Mouse (Mus musculus): Measurements from ENCODE around the gene Psip1.
"Not testable (repeated sequence)": the region's sequence is repeated elsewhere in the genome, so short reads cannot be mapped to it uniquely, and the experiment has no call there.

The Psip1 gene

GRCm38 (mm10) chr4:83501037-83501430 is 14.8 kb upstream of the Psip1 start:
- no peak for DNase-seq (ENCODE audit: low read depth, low spot score)

- no peak for DNase-seq (ENCODE audit: low read depth, low spot score)
These were observed 14.1 kb upstream of the Psip1 start for GRCm38 (mm10) chr4:83500154-83501036.

- not testable (repeated sequence) for DNase-seq (ENCODE audit: low read depth, low spot score)
These were observed 10.8 kb upstream of the Psip1 start for GRCm38 (mm10) chr4:83497013-83497412.

- DNase-seq (ENCODE audit: low read depth, low spot score): no peak
These were observed 6.9 kb upstream of the Psip1 start for GRCm38 (mm10) chr4:83493112-83493511.

GRCm38 (mm10) chr4:83489121-83489520 is 2.9 kb upstream of the Psip1 start:
- no peak for DNase-seq (ENCODE audit: low read depth, low spot score)

- DNase-seq (ENCODE audit: low read depth, low spot score): peak; percentile 74
These were observed 533 bp downstream of the Psip1 start for GRCm38 (mm10) chr4:83485735-83486116.

GRCm38 (mm10) chr4:83485250-83485649 is 1.0 kb downstream of the Psip1 start:
- no peak for DNase-seq (ENCODE audit: low read depth, low spot score)

- no peak for DNase-seq (ENCODE audit: low read depth, low spot score)
These were observed 18.1 kb downstream of the Psip1 start for GRCm38 (mm10) chr4:83468208-83468607.

- no peak for DNase-seq (ENCODE audit: low read depth, low spot score)
These were observed 18.6 kb downstream of the Psip1 start for GRCm38 (mm10) chr4:83467615-83468014.

- DNase-seq (ENCODE audit: low read depth, low spot score): no peak
These were observed 21.4 kb downstream of the Psip1 start for GRCm38 (mm10) chr4:83464827-83465226.

- no peak for DNase-seq (ENCODE audit: low read depth, low spot score)
These were observed 26.2 kb downstream of the Psip1 start for GRCm38 (mm10) chr4:83460106-83460505.

GRCm38 (mm10) chr4:83450785-83451184 is 35.5 kb downstream of the Psip1 start:
- no peak for DNase-seq (ENCODE audit: low read depth, low spot score)

- no peak for DNase-seq (ENCODE audit: low read depth, low spot score)
These were observed 45.2 kb downstream of the Psip1 start for GRCm38 (mm10) chr4:83441050-83441449.

GRCm38 (mm10) chr4:83439045-83439444 is 47.2 kb downstream of the Psip1 start:
- DNase-seq (ENCODE audit: low read depth, low spot score): no peak

GRCm38 (mm10) chr4:83438116-83438515 is 48.1 kb downstream of the Psip1 start:
- DNase-seq (ENCODE audit: low read depth, low spot score): no peak

- DNase-seq (ENCODE audit: low read depth, low spot score): no peak
These were observed 49.9 kb downstream of the Psip1 start for GRCm38 (mm10) chr4:83436375-83436774.

- DNase-seq (ENCODE audit: low read depth, low spot score): no peak
These were observed 53.4 kb downstream of the Psip1 start for GRCm38 (mm10) chr4:83432901-83433300.

GRCm38 (mm10) chr4:83431950-83432349 is 54.3 kb downstream of the Psip1 start:
- no peak for DNase-seq (ENCODE audit: low read depth, low spot score)

GRCm38 (mm10) chr4:83428845-83429244 is 57.4 kb downstream of the Psip1 start:
- no peak for DNase-seq (ENCODE audit: low read depth, low spot score)

GRCm38 (mm10) chr4:83427696-83428095 is 58.6 kb downstream of the Psip1 start:
- DNase-seq (ENCODE audit: low read depth, low spot score): no peak

GRCm38 (mm10) chr4:83427141-83427540 is 59.1 kb downstream of the Psip1 start:
- no peak for DNase-seq (ENCODE audit: low read depth, low spot score)

GRCm38 (mm10) chr4:83425119-83425518 is 61.1 kb downstream of the Psip1 start:
- no peak for DNase-seq (ENCODE audit: low read depth, low spot score)

GRCm38 (mm10) chr4:83423641-83424040 is 62.6 kb downstream of the Psip1 start:
- no peak for DNase-seq (ENCODE audit: low read depth, low spot score)

- DNase-seq (ENCODE audit: low read depth, low spot score): no peak
These were observed 67.5 kb downstream of the Psip1 start for GRCm38 (mm10) chr4:83418781-83419180.

All from retina, postnatal 7 days (tissue).